Mouse (Mus musculus) heart, adult 2 months (tissue): ENCODE measurements at regions not wholly inside any gene's neighbourhood (a gene's known extent, or its start where the extent isn't known, plus 50 kb on each side); places are given as distances from the start of the nearest gene placed in this dataset.

ENCODE experiments used
- DNase-seq, 2 experiments: peaks; one replicate each; pipeline ENCODE4 v3.0.0; 2021
- H3K27ac ChIP-seq: fragments of 200-600 bp; 2 replicates; pipeline ENCODE4 v1.8.1; 2022
- H3K27me3 ChIP-seq: fragments of 200-500 bp; 2 replicates; pipeline ENCODE4 v1.6.1; 2012; ENCODE audit warnings: mild to moderate bottlenecking, low read length, inconsistent platforms, mixed read lengths; ENCODE audit not compliant: control insufficient read depth, insufficient read depth
- H3K36me3 ChIP-seq: fragments of 200-500 bp; 2 replicates; pipeline ENCODE4 v1.6.1; 2012; ENCODE audit warnings: low read length, inconsistent platforms; ENCODE audit not compliant: control insufficient read depth, insufficient read depth
- H3K4me1 ChIP-seq: fragments of 200-500 bp; 2 replicates; pipeline ENCODE4 v1.6.1; 2011; ENCODE audit warnings: low read length; ENCODE audit not compliant: control insufficient read depth, insufficient read depth
- H3K4me3 ChIP-seq: fragments of 200-600 bp; 2 replicates; pipeline ENCODE4 v1.8.1; 2022
- H3K79me2 ChIP-seq: fragments of 200-500 bp; replicated peaks from 2 replicates; pipeline ENCODE4 v1.6.1; 2012; ENCODE audit warnings: mild to moderate bottlenecking, inconsistent platforms, low read length, moderate library complexity, mixed read lengths; ENCODE audit not compliant: control insufficient read depth, insufficient read depth
- H3K9ac ChIP-seq: fragments of 200-500 bp; 2 replicates; pipeline ENCODE4 v1.6.1; 2012; ENCODE audit warnings: low read depth, mild to moderate bottlenecking, control low read depth, inconsistent platforms, low read length, mixed read lengths
- CTCF ChIP-seq: fragments of 200-600 bp; IDR thresholded peaks from 2 replicates; pipeline ENCODE4 v1.8.1; 2022; ENCODE audit warnings: antibody characterized with exemption, mild to moderate bottlenecking, moderate library complexity
- EP300 ChIP-seq: fragments of 200-500 bp; IDR thresholded peaks from 2 replicates; pipeline ENCODE4 v1.6.1; 2011; ENCODE audit warnings: low read depth, low read length, control low read depth; ENCODE audit not compliant: insufficient read depth
- POLR2A ChIP-seq: fragments of 200-500 bp; IDR thresholded peaks from 2 replicates; pipeline ENCODE4 v1.6.1; 2011; ENCODE audit warnings: mild to moderate bottlenecking, low read depth, low read length, control low read depth; ENCODE audit not compliant: insufficient read depth
- WGBS: fragments of 180-500 bp; shearing (Covaris S2); methylation state at CpG from one replicate; pipeline ENCODE4 v1.1.7; 2018; 5-methylcytosine and 5-hydroxymethylcytosine counted together
- intact Hi-C: fragments of 180-260 bp; cut with DNase I; formaldehyde crosslinking; loops from one replicate; pipeline ENCODE4 v1.15.1; 2025

GRCm38 (mm10) chr15:85634322-85635141 lies 52.3 kb upstream of the Wnt7b start:
- H3K27ac ChIP-seq, result peak overlapping the region; percentile 100
- no peaks in the 10 kb centered on the region for H3K36me3 ChIP-seq
- H3K4me1 ChIP-seq, result peaks cover 1% of the 10 kb centered on the region; the same call in 1 of the 2 replicates
- peak overlapping the region; percentile 85 for H3K4me3 ChIP-seq
- intact Hi-C loops, result no loop called here
- H3K9ac ChIP-seq, result peak overlapping the region; percentile 81
- no peaks in the 10 kb centered on the region for H3K27me3 ChIP-seq
- peak; percentile 47; the same call in 1 of the 2 replicates for TF ChIP-seq EP300
- TF ChIP-seq POLR2A, result peak; percentile 98
- no peak for TF ChIP-seq CTCF
- under 1% methylated on average over 54 of the region's 58 CpGs for WGBS
- no peaks in the 10 kb centered on the region for H3K79me2 ChIP-seq
- DNase-seq, result peak; percentile 99 to 100

GRCm38 (mm10) chr15:85635425-85635824 lies 53.2 kb upstream of the Wnt7b start:
- TF ChIP-seq EP300 (no peak), CTCF (no peak), POLR2A (no peak)
- WGBS, result 85% methylated on average over 6 of the region's 6 CpGs
- no peaks in the 10 kb centered on the region for H3K27me3 ChIP-seq
- no peaks in the 10 kb centered on the region for H3K79me2 ChIP-seq
- peak overlapping the region; percentile 85 for H3K4me3 ChIP-seq
- H3K9ac ChIP-seq, result no peak overlapping the region
- peak overlapping the region; percentile 100 for H3K27ac ChIP-seq
- intact Hi-C loops, result no loop called here
- no peaks in the 10 kb centered on the region for H3K36me3 ChIP-seq
- DNase-seq, result no peak
- peaks cover 1% of the 10 kb centered on the region; the same call in 1 of the 2 replicates for H3K4me1 ChIP-seq

GRCm38 (mm10) chr15:85639566-85639965 lies 57.3 kb upstream of the Wnt7b start:
- Histone ChIP-seq H3K27ac (no peak overlapping the region), H3K9ac (no peak overlapping the region), H3K4me3 (no peak overlapping the region), H3K27me3 (no peaks in the 10 kb centered on the region), H3K36me3 (no peaks in the 10 kb centered on the region), H3K4me1 (peaks cover 1% of the 10 kb centered on the region; the same call in 1 of the 2 replicates), H3K79me2 (no peaks in the 10 kb centered on the region)
- intact Hi-C loops, result no loop called here
- WGBS, result 87% methylated on average over 2 of the region's 2 CpGs
- no peak for DNase-seq
- no peak for TF ChIP-seq CTCF
- TF ChIP-seq EP300, result no peak
- no peak for TF ChIP-seq POLR2A

- intact Hi-C loops, result no loop called here
- no peak for DNase-seq
- H3K4me1 ChIP-seq, result peaks cover 5% of the 10 kb centered on the region; the same call in 1 of the 2 replicates
- H3K27ac ChIP-seq, result no peak overlapping the region
- H3K4me3 ChIP-seq, result no peak overlapping the region
- H3K79me2 ChIP-seq, result no peaks in the 10 kb centered on the region
- 84% methylated on average over 15 of the region's 15 CpGs for WGBS
- TF ChIP-seq POLR2A, result no peak
- no peak for TF ChIP-seq EP300
- TF ChIP-seq CTCF, result no peak
- H3K27me3 ChIP-seq, result no peaks in the 10 kb centered on the region
- no peaks in the 10 kb centered on the region for H3K36me3 ChIP-seq
- H3K9ac ChIP-seq, result no peak overlapping the region
Observed at GRCm38 (mm10) chr15:85641120-85642080, 59.1 kb upstream of the Wnt7b start.

- Histone ChIP-seq H3K9ac (peak overlapping the region; percentile 90), H3K79me2 (no peaks in the 10 kb centered on the region), H3K27me3 (no peaks in the 10 kb centered on the region), H3K36me3 (no peaks in the 10 kb centered on the region), H3K4me1 (peaks cover 21% of the 10 kb centered on the region), H3K4me3 (peak overlapping the region; percentile 68), H3K27ac (peak overlapping the region; percentile 99)
- 19% methylated on average over 8 of the region's 8 CpGs for whole genome bisulfite sequencing
- intact Hi-C loops, result no loop called here
- 0 out of 2 replicates have a peak, but pooled peaks have one; percentile 27 for TF ChIP-seq POLR2A
- no peak for TF ChIP-seq EP300
- no peak for TF ChIP-seq CTCF
- peak; percentile 57 to 61 for DNase-seq
Observed at GRCm38 (mm10) chr15:85645396-85645795, 63.1 kb upstream of the Wnt7b start.
